Mouse (Mus musculus) inflammation-experienced regulatory T-cells, adult 16 weeks (primary cell): ENCODE results near the gene Olfr1297. TPM values are rescaled to one million over a fixed set of nuclear protein-coding genes. Genes with fewer than 3 reads are reported as not detected.

Source experiments
- polyA plus RNA-seq: library from polyadenylated mRNA; unstranded; fragments of 100-300 nt; shearing (Covaris generic); gene quantifications from one replicate; pipeline ENCODE4 v1.2.1, GENCODE M21; 2017

Gene Olfr1297
- polyA plus RNA-seq, result not detected

GRCm38 (mm10) chr2:111626397-111626796, at the start of gene Olfr1297:
Olfr1297 (minus strand) TSS chr2:111626497.

GRCm38 (mm10) chr2:111661119-111661518, 34.8 kb upstream of the Olfr1297 start, which contains the start of gene Olfr1299:
Olfr1299 (plus strand) TSS chr2:111661419.

GRCm38 (mm10) chr2:111649101-111649500, 22.8 kb upstream of the Olfr1297 start, which contains the start of gene Olfr1298:
Olfr1298 (minus strand) TSS chr2:111649201.

GRCm38 (mm10) chr2:111569581-111569980, 56.7 kb downstream of the Olfr1297 start, which contains the start of gene Olfr1295:
Olfr1295 (minus strand) TSS chr2:111569681.

Other genes with a start within 250 kb of the Olfr1297 start
- gene Olfr1286, start 203.4 kb downstream of the Olfr1297 start, polyA plus RNA-seq, result not detected
- gene Olfr1287, start 177.4 kb downstream of the Olfr1297 start, polyA plus RNA-seq, result not detected
- gene Olfr1288, start 152.4 kb downstream of the Olfr1297 start, polyA plus RNA-seq, result not detected
- gene Olfr1289, start 145.7 kb downstream of the Olfr1297 start, polyA plus RNA-seq, result not detected
- gene Olfr1290, start 132.7 kb downstream of the Olfr1297 start, polyA plus RNA-seq, result not detected
- gene Olfr1291-ps1, start 129.3 kb downstream of the Olfr1297 start, polyA plus RNA-seq, result not detected
- not detected for gene Olfr1293-ps, start 101.3 kb downstream of the Olfr1297 start, polyA plus RNA-seq
- gene Olfr1294, start 86.2 kb downstream of the Olfr1297 start, polyA plus RNA-seq, result not detected
- not detected for gene Olfr1295, start 56.8 kb downstream of the Olfr1297 start, polyA plus RNA-seq
- not detected for gene Olfr1298, start 22.7 kb upstream of the Olfr1297 start, polyA plus RNA-seq
- gene Olfr1299, start 34.9 kb upstream of the Olfr1297 start, polyA plus RNA-seq, result not detected
- not detected for gene Olfr1301, start 124.5 kb upstream of the Olfr1297 start, polyA plus RNA-seq
- gene Olfr1302, start 150.9 kb upstream of the Olfr1297 start, polyA plus RNA-seq, result not detected
- not detected for gene Olfr1303, start 193.8 kb upstream of the Olfr1297 start, polyA plus RNA-seq